Mouse (Mus musculus) bone marrow macrophage, adult 2 months (primary cell): ENCODE measurements around the gene Plekhm2. TPM values are rescaled to one million over a fixed set of nuclear protein-coding genes. Genes with fewer than 3 reads are reported as not detected.

ENCODE experiments used
- H3K27ac ChIP-seq: 2 replicates; pipeline ENCODE4 v1.5.1; 2012; ENCODE audit warnings: low read depth, low read length; ENCODE audit not compliant: insufficient read depth
- H3K4me1 ChIP-seq: 2 replicates; pipeline ENCODE4 v1.6.1; 2012; ENCODE audit warnings: low read length; ENCODE audit not compliant: control insufficient read depth, insufficient read depth
- H3K4me3 ChIP-seq: 2 replicates; pipeline ENCODE4 v1.5.1; 2012; ENCODE audit warnings: mild to moderate bottlenecking, low read length, moderate library complexity; ENCODE audit not compliant: insufficient read depth
- CTCF ChIP-seq: IDR thresholded peaks from 2 replicates; pipeline ENCODE4 v1.5.1; 2012; ENCODE audit warnings: low read depth, mild to moderate bottlenecking, low read length, moderate library complexity
- POLR2A ChIP-seq: IDR thresholded peaks from 2 replicates; pipeline ENCODE4 v1.6.1; 2012; ENCODE audit warnings: mild to moderate bottlenecking, low read depth, low read length, borderline replicate concordance
- polyA plus RNA-seq: library from polyadenylated mRNA; stranded (reverse); fragments of >200 nt; gene quantifications from 2 replicates; pipeline ENCODE4 v1.2.4, GENCODE M21; 2012; ENCODE audit not compliant: missing spikeins, insufficient read depth, insufficient read length

Plekhm2 gene
- polyA plus RNA-seq, 1 experiment, result 62.1 TPM

GRCm38 (mm10) chr4:141651286-141651685 lies 13.4 kb downstream of the Plekhm2 start:
- no peak overlapping the region for H3K4me3 ChIP-seq
- H3K4me1 ChIP-seq, result peaks cover 56% of the 10 kb centered on the region
- H3K27ac ChIP-seq, result peak overlapping the region; percentile 4
- TF ChIP-seq POLR2A (no peak), CTCF (no peak)

GRCm38 (mm10) chr4:141649244-141649643 lies 15.5 kb downstream of the Plekhm2 start:
- Histone ChIP-seq H3K4me3 (no peak overlapping the region), H3K4me1 (peaks cover 62% of the 10 kb centered on the region), H3K27ac (no peak overlapping the region)
- TF ChIP-seq POLR2A, result no peak
- no peak for TF ChIP-seq CTCF

- H3K4me1 ChIP-seq, result peaks cover 58% of the 10 kb centered on the region
Measured at GRCm38 (mm10) chr4:141648262-141648661, 16.4 kb downstream of the Plekhm2 start.

GRCm38 (mm10) chr4:141647187-141647586 lies 17.5 kb downstream of the Plekhm2 start:
- Histone ChIP-seq H3K4me1 (peaks cover 57% of the 10 kb centered on the region), H3K4me3 (no peak overlapping the region), H3K27ac (peak overlapping the region; percentile 90)
- TF ChIP-seq POLR2A (no peak), CTCF (no peak)

More at GRCm38 (mm10) chr4:141648262-141648661, 16.4 kb downstream of the Plekhm2 start:
- Histone ChIP-seq H3K4me3 (no peak overlapping the region), H3K27ac (no peak overlapping the region)
- no peak for TF ChIP-seq POLR2A
- no peak for TF ChIP-seq CTCF

- H3K27ac ChIP-seq, result peak overlapping the region; percentile 90
- TF ChIP-seq CTCF (no peak), POLR2A (no peak)
Measured at GRCm38 (mm10) chr4:141645988-141646387, 18.7 kb downstream of the Plekhm2 start.

GRCm38 (mm10) chr4:141643118-141643855 lies 21.4 kb downstream of the Plekhm2 start:
- no peak for TF ChIP-seq CTCF
- TF ChIP-seq POLR2A, result no peak
- Histone ChIP-seq H3K27ac (peak overlapping the region; percentile 95), H3K4me3 (peak overlapping the region; percentile 24; the same call in 1 of the 2 replicates), H3K4me1 (peaks cover 49% of the 10 kb centered on the region)

More at GRCm38 (mm10) chr4:141645988-141646387, 18.7 kb downstream of the Plekhm2 start:
- H3K4me1 ChIP-seq, result peaks cover 53% of the 10 kb centered on the region
- no peak overlapping the region for H3K4me3 ChIP-seq

GRCm38 (mm10) chr4:141641961-141642811 lies 22.5 kb downstream of the Plekhm2 start:
- H3K4me3 ChIP-seq, result peak overlapping the region; percentile 30
- no peak for TF ChIP-seq CTCF
- no peak for TF ChIP-seq POLR2A
- H3K4me1 ChIP-seq, result peaks cover 47% of the 10 kb centered on the region
- H3K27ac ChIP-seq, result peak overlapping the region; percentile 95

- TF ChIP-seq POLR2A (no peak), CTCF (no peak)
- H3K4me1 ChIP-seq, result peaks cover 39% of the 10 kb centered on the region
- peak overlapping the region; percentile 95 for H3K27ac ChIP-seq
- peak overlapping the region; percentile 30 for H3K4me3 ChIP-seq
Measured at GRCm38 (mm10) chr4:141641353-141641771, 23.3 kb downstream of the Plekhm2 start.

GRCm38 (mm10) chr4:141639474-141639873 lies 25.2 kb downstream of the Plekhm2 start:
- Histone ChIP-seq H3K4me1 (peaks cover 25% of the 10 kb centered on the region), H3K4me3 (no peak overlapping the region), H3K27ac (no peak overlapping the region)
- no peak for TF ChIP-seq POLR2A
- TF ChIP-seq CTCF, result no peak
